Mouse (Mus musculus) ovary, postnatal 14 days (tissue): ENCODE data around the gene Zfp777.

Source experiments
- DNase-seq: peaks from one replicate; pipeline ENCODE4 v3.0.0; 2022; ENCODE audit warnings: low spot score

Zfp777 gene

GRCm38 (mm10) chr6:48048426-48049272 lies at the start of gene Zfp777:
TSS of gene Zfp777 (minus strand) at chr6:48048911.
- peak; percentile 74 for DNase-seq

GRCm38 (mm10) chr6:48086957-48087715 lies 38.4 kb upstream of the Zfp777 start:
- no peak for DNase-seq

- DNase-seq, result peak; percentile 93
Observed at GRCm38 (mm10) chr6:48086471-48086878, 37.8 kb upstream of the Zfp777 start, which contains the start of gene Zfp746. TSS of gene Zfp746 (minus strand) at chr6:48086593.

GRCm38 (mm10) chr6:48085521-48086404 lies 37.1 kb upstream of the Zfp777 start:
- DNase-seq, result peak; percentile 50

GRCm38 (mm10) chr6:48083733-48084191 lies 35.1 kb upstream of the Zfp777 start:
- DNase-seq, result no peak

- no peak for DNase-seq
Observed at GRCm38 (mm10) chr6:48081952-48082351, 33.2 kb upstream of the Zfp777 start.

- DNase-seq, result no peak
Observed at GRCm38 (mm10) chr6:48081021-48081420, 32.3 kb upstream of the Zfp777 start.

GRCm38 (mm10) chr6:48073316-48073715 lies 24.6 kb upstream of the Zfp777 start:
- no peak for DNase-seq

GRCm38 (mm10) chr6:48067492-48067891 lies 18.8 kb upstream of the Zfp777 start:
- no peak for DNase-seq

- no peak for DNase-seq
Observed at GRCm38 (mm10) chr6:48065587-48066075, 16.9 kb upstream of the Zfp777 start.

GRCm38 (mm10) chr6:48064451-48064850 lies 15.7 kb upstream of the Zfp777 start:
- no peak for DNase-seq

GRCm38 (mm10) chr6:48063940-48064339 lies 15.2 kb upstream of the Zfp777 start:
- DNase-seq, result no peak

- DNase-seq, result no peak
Observed at GRCm38 (mm10) chr6:48060895-48061294, 12.2 kb upstream of the Zfp777 start.

- DNase-seq, result no peak
Observed at GRCm38 (mm10) chr6:48060421-48060820, 11.7 kb upstream of the Zfp777 start.

- DNase-seq, result no peak
Observed at GRCm38 (mm10) chr6:48052136-48052535, 3.4 kb upstream of the Zfp777 start.

GRCm38 (mm10) chr6:48051666-48052065 lies 3.0 kb upstream of the Zfp777 start:
- no peak for DNase-seq

GRCm38 (mm10) chr6:48049273-48050065 lies 758 bp upstream of the Zfp777 start:
- no peak for DNase-seq

GRCm38 (mm10) chr6:48047450-48048351 lies 1.0 kb downstream of the Zfp777 start:
- peak; percentile 21 for DNase-seq

- DNase-seq, result no peak
Observed at GRCm38 (mm10) chr6:48047114-48047449, 1.6 kb downstream of the Zfp777 start.

GRCm38 (mm10) chr6:48032661-48033060 lies 16.1 kb downstream of the Zfp777 start:
- DNase-seq, result no peak
